Mouse (Mus musculus): ENCODE measurements around the gene Cdh11. TPM values are rescaled to one million over a fixed set of nuclear protein-coding genes. Genes with fewer than 3 reads are reported as not detected.
A peak's percentile ranks its signal among the peaks of the same experiment; 100 is the strongest.

The Cdh11 gene
- polyA plus RNA-seq, 1 experiment from 2014 or later = 23.7 TPM

GRCm38 (mm10) chr8:102753839-102754238 is 31.6 kb downstream of the Cdh11 start:
- no peak overlapping the region for H3K4me2 ChIP-seq
- H3K9me3 ChIP-seq (replicated peaks) = no peaks in the 10 kb centered on the region
- no peaks in the 10 kb centered on the region for H3K36me3 ChIP-seq (ENCODE audit: poor library complexity, severe bottlenecking)
- H3K9ac ChIP-seq = no peak overlapping the region
- ATAC-seq = peak; percentile 13; the same call in 1 of the 2 replicates
- no peaks in the 10 kb centered on the region for H3K27me3 ChIP-seq
- no peaks in the 10 kb centered on the region for H3K4me1 ChIP-seq
- no peak overlapping the region for H3K4me3 ChIP-seq
- WGBS = 69% methylated on average over 5 of the region's 5 CpGs
- no peak overlapping the region for H3K27ac ChIP-seq

- Histone ChIP-seq H3K27ac (no peak overlapping the region), H3K9ac (no peak overlapping the region), H3K9me3 (replicated peaks) (no peaks in the 10 kb centered on the region), H3K27me3 (no peaks in the 10 kb centered on the region), H3K36me3 (ENCODE audit: poor library complexity, severe bottlenecking) (no peaks in the 10 kb centered on the region), H3K4me1 (peaks cover 20% of the 10 kb centered on the region), H3K4me2 (no peak overlapping the region), H3K4me3 (no peak overlapping the region)
- 88% methylated on average over 3 of the region's 3 CpGs for WGBS
- ATAC-seq = no peak
These were observed 42.5 kb downstream of the Cdh11 start for GRCm38 (mm10) chr8:102742940-102743339.

GRCm38 (mm10) chr8:102742008-102742591 is 43.3 kb downstream of the Cdh11 start:
- 86% methylated on average over 5 of the region's 5 CpGs for WGBS
- H3K4me1 ChIP-seq = peaks cover 26% of the 10 kb centered on the region
- no peak for ATAC-seq
- no peak overlapping the region for H3K27ac ChIP-seq
- H3K27me3 ChIP-seq = no peaks in the 10 kb centered on the region
- H3K4me2 ChIP-seq = no peak overlapping the region
- H3K9ac ChIP-seq = no peak overlapping the region
- no peaks in the 10 kb centered on the region for H3K9me3 ChIP-seq (replicated peaks)
- H3K4me3 ChIP-seq = no peak overlapping the region
- no peaks in the 10 kb centered on the region for H3K36me3 ChIP-seq (ENCODE audit: poor library complexity, severe bottlenecking)

DNA sequence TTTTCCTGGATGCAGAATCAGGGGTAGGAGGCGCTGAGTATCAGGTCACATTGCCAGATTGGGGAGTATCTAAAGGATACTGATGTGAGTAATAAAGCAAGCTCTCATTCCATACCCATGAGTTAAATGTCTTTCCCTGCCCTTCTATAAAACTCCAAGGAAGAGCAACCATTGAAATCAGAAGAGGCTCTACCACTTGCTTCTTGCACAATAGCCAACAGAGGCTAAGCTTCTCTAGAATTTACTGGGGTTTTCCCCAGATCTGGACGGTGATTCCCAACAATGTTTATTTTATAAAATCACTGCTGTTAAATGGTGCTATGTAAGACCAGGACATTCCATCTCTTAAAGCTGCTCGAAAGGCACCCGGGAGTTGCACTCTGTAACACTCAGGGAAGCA is 44.5 kb downstream of the Cdh11 start:
- Histone ChIP-seq H3K4me2 (no peak overlapping the region), H3K9me3 (replicated peaks) (no peaks in the 10 kb centered on the region), H3K4me3 (no peak overlapping the region), H3K9ac (no peak overlapping the region), H3K27ac (no peak overlapping the region), H3K4me1 (peaks cover 29% of the 10 kb centered on the region), H3K36me3 (ENCODE audit: poor library complexity, severe bottlenecking) (no peaks in the 10 kb centered on the region), H3K27me3 (no peaks in the 10 kb centered on the region)
- no peak for ATAC-seq
- 92% methylated on average over 4 of the region's 4 CpGs for WGBS

- ATAC-seq = peak; percentile 90
- no peaks in the 10 kb centered on the region for H3K9me3 ChIP-seq (replicated peaks)
- peaks cover 41% of the 10 kb centered on the region for H3K4me1 ChIP-seq
- H3K4me3 ChIP-seq = no peak overlapping the region
- H3K9ac ChIP-seq = 0 out of 2 replicates have a peak overlapping the region, but pooled peaks have one; percentile 5
- H3K4me2 ChIP-seq = peak overlapping the region; percentile 11
- WGBS = 33% methylated on average over 7 of the region's 7 CpGs
- H3K36me3 ChIP-seq (ENCODE audit: poor library complexity, severe bottlenecking) = no peaks in the 10 kb centered on the region
- no peaks in the 10 kb centered on the region for H3K27me3 ChIP-seq
- peak overlapping the region; percentile 55 for H3K27ac ChIP-seq
These were observed 46.4 kb downstream of the Cdh11 start for GRCm38 (mm10) chr8:102738961-102739487.

- Histone ChIP-seq H3K4me2 (peak overlapping the region; percentile 11), H3K27me3 (no peaks in the 10 kb centered on the region), H3K4me1 (peaks cover 41% of the 10 kb centered on the region), H3K9me3 (replicated peaks) (no peaks in the 10 kb centered on the region), H3K9ac (0 out of 2 replicates have a peak overlapping the region, but pooled peaks have one; percentile 5), H3K4me3 (no peak overlapping the region), H3K36me3 (ENCODE audit: poor library complexity, severe bottlenecking) (no peaks in the 10 kb centered on the region), H3K27ac (0 out of 2 replicates have a peak overlapping the region, but pooled peaks have one; percentile 55)
- WGBS = 80% methylated on average over 7 of the region's 7 CpGs
- ATAC-seq = peak; percentile 25; the same call in 1 of the 2 replicates
These were observed 47.0 kb downstream of the Cdh11 start for GRCm38 (mm10) chr8:102738395-102738794.

DNA sequence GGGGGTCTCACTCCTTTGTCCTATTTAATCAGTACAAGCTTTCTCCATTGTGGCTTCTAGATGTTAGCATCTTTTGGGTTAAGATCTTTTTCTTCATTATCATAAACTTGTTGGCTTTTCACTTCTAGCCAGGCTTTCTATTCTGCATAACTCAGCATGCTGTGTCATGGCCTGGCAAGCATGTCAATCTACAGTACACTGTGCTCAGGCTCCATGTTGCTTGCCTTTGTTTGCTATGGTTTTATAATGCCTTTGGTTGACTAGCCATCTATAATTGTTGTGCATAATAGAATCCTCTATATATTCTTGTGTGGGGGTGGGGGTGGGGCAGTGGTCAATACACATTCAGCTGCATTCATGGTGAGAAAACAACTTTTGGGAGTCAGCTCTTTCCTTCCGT is 51.0 kb downstream of the Cdh11 start:
- H3K4me3 ChIP-seq = no peak overlapping the region

DNA sequence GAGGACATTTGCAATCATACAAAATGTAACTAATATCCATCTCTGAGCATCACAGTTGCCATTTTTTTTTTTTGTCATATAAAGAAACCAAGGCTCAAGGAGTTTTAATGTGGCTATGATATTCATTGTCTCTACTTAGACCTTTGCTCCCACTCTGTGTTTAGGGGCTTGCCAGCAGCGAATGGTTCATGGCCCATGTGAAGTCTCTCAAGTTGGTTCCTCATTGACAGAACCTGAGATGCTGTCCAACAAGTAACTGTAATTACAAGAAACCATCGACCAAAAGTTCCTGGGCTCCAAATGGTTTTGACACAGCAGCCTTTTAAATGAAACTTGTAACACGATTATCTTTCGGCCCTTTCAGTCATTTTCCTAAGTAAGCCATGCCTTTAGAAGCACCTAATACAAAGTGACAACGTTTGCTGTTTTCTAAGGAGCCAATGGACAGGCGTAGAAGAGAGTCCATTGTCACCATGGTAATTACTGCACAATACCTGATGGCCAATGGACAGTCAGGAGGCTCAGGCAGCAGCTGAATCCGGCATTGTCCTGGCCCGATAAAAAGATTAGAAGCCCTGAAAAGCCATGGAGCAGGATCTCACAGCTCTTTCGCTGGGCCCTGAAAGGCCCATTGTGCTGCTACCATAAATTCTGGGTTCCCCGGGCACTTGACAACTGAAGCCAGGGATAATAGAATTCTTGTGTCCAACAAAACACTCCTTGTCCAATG is 59.1 kb downstream of the Cdh11 start:
- no peaks in the 10 kb centered on the region for H3K9me3 ChIP-seq (replicated peaks)
- H3K4me2 ChIP-seq = peak overlapping the region; percentile 28
- H3K27me3 ChIP-seq = no peaks in the 10 kb centered on the region
- H3K4me3 ChIP-seq = no peak overlapping the region
- H3K27ac ChIP-seq = peak overlapping the region; percentile 54
- peak; percentile 79 for ATAC-seq
- WGBS = 11% methylated on average over 10 of the region's 10 CpGs
- no peaks in the 10 kb centered on the region for H3K36me3 ChIP-seq (ENCODE audit: poor library complexity, severe bottlenecking)
- no peak overlapping the region for H3K9ac ChIP-seq
- H3K4me1 ChIP-seq = peaks cover 18% of the 10 kb centered on the region

More for the DNA sequence above, 51.0 kb downstream of the Cdh11 start:
- 53% methylated on average over 1 of the region's 1 CpGs for WGBS
- Histone ChIP-seq H3K27me3 (no peaks in the 10 kb centered on the region), H3K9me3 (replicated peaks) (no peaks in the 10 kb centered on the region), H3K4me1 (peaks cover 36% of the 10 kb centered on the region), H3K9ac (no peak overlapping the region), H3K4me2 (no peak overlapping the region), H3K27ac (no peak overlapping the region), H3K36me3 (ENCODE audit: poor library complexity, severe bottlenecking) (no peaks in the 10 kb centered on the region)
- ATAC-seq = no peak

- Histone ChIP-seq H3K4me3 (no peak overlapping the region), H3K27ac (peak overlapping the region; percentile 63), H3K4me1 (peaks cover 18% of the 10 kb centered on the region), H3K9ac (no peak overlapping the region), H3K4me2 (no peak overlapping the region), H3K9me3 (replicated peaks) (no peaks in the 10 kb centered on the region), H3K27me3 (no peaks in the 10 kb centered on the region), H3K36me3 (ENCODE audit: poor library complexity, severe bottlenecking) (no peaks in the 10 kb centered on the region)
- ATAC-seq = peak; percentile 81
- 59% methylated on average over 3 of the region's 3 CpGs for WGBS
These were observed 59.9 kb downstream of the Cdh11 start for GRCm38 (mm10) chr8:102725496-102725895.

DNA sequence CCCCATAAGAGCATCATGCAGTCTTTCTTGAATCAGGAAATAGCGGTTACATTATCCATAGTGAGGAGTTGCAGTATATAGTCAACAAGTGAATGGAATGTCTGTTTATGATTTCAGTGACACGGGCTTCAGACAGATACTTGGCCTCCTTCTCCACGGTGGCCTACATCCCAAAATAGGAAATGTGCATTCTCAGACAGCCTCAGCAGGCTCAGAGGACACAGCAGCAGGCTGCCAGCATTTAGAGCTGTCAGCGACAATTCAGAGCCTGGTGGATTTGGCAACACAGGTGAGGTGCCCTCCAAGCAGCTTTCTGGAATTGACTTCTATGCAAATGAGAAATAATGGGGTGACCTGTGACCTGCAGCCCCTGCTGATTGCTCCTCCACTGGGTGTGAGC is 69.5 kb downstream of the Cdh11 start:
- ATAC-seq = no peak

GRCm38 (mm10) chr8:102707305-102707704 is 78.1 kb downstream of the Cdh11 start:
- Histone ChIP-seq H3K27ac (no peak overlapping the region), H3K4me1 (0 out of 2 replicates have a peak, but pooled peaks cover 5% of the 10 kb centered on the region), H3K36me3 (ENCODE audit: poor library complexity, severe bottlenecking) (no peaks in the 10 kb centered on the region), H3K9ac (no peak overlapping the region), H3K27me3 (no peaks in the 10 kb centered on the region), H3K4me3 (no peak overlapping the region), H3K9me3 (replicated peaks) (no peaks in the 10 kb centered on the region), H3K4me2 (no peak overlapping the region)
- 6% methylated on average over 7 of the region's 7 CpGs for WGBS
- no peak for ATAC-seq

More for the DNA sequence above, 69.5 kb downstream of the Cdh11 start:
- 63% methylated on average over 4 of the region's 4 CpGs for WGBS
- no peak overlapping the region for H3K27ac ChIP-seq
- H3K4me1 ChIP-seq = 0 out of 2 replicates have a peak, but pooled peaks cover 6% of the 10 kb centered on the region
- no peaks in the 10 kb centered on the region for H3K9me3 ChIP-seq (replicated peaks)
- no peak overlapping the region for H3K4me3 ChIP-seq
- no peaks in the 10 kb centered on the region for H3K27me3 ChIP-seq
- no peaks in the 10 kb centered on the region for H3K36me3 ChIP-seq (ENCODE audit: poor library complexity, severe bottlenecking)
- H3K4me2 ChIP-seq = no peak overlapping the region
- no peak overlapping the region for H3K9ac ChIP-seq

DNA sequence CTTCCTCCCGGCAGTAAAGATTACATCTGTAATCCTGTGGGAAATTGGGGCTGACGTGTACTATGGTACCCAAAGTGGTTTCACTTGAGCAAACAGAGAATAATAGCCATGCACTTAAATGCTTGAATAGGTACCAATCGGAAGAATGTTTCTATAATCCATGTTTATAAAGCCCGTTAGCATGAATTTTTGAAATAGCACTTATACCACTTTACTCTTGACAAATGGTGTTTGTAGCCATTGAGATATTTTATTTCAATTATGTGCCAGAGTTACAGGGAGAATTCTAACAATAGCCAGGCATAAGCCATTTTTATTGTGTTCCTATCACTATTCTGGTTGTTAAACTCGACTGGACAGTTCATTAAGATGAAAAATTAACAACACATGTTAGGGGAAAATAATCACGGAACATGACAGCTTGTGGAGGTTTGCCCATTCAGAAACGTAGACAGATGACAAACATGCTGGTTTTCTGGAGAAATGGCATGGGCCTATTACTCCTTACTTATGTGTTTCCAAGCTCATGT is 80.0 kb downstream of the Cdh11 start:
- Histone ChIP-seq H3K4me2 (no peak overlapping the region), H3K36me3 (ENCODE audit: poor library complexity, severe bottlenecking) (no peaks in the 10 kb centered on the region), H3K27ac (no peak overlapping the region), H3K9me3 (replicated peaks) (no peaks in the 10 kb centered on the region), H3K27me3 (no peaks in the 10 kb centered on the region), H3K9ac (no peak overlapping the region), H3K4me1 (0 out of 2 replicates have a peak, but pooled peaks cover 5% of the 10 kb centered on the region), H3K4me3 (no peak overlapping the region)
- 63% methylated on average over 7 of the region's 7 CpGs for WGBS
- no peak for ATAC-seq
